Mouse (Mus musculus) embryonic fibroblast, embryonic 13.5 days (primary cell): Measurements from ENCODE around the gene Sfrp4.

Source experiments
- CTCF ChIP-seq: IDR thresholded peaks from 2 replicates; pipeline ENCODE4 v1.5.1; 2011; ENCODE audit warnings: mild to moderate bottlenecking, control low read depth, low read length, moderate library complexity, borderline replicate concordance; ENCODE audit not compliant: insufficient read depth
- POLR2A ChIP-seq: IDR thresholded peaks from 2 replicates; pipeline ENCODE4 v1.6.1; 2011; ENCODE audit warnings: low read depth, mild to moderate bottlenecking, control low read depth, low read length, moderate library complexity

DNA sequence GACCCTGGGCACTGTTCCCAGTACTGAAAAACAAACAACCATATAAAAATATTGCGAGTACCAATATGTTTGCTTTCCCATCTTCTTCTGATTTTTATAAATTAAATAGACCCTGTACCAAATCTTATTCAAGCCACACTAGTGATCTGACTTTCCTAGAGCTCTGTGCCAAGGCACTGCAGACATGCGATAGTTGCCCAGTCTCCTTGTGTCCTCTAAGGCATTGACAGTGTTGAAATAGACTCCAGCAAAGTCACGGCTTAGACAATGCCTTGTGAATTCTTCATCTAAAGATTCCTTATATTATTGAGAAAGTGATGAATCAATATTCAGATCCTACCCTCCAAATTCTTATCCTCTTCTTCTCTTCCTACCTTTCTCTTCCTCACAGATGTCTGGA lies 51.1 kb downstream of the Sfrp4 start:
- TF ChIP-seq CTCF (no peak), POLR2A (no peak)
